Mouse (Mus musculus) kidney, embryonic 14.5 days (tissue): ENCODE measurements around the gene Phtf1. TPM values are rescaled to one million over a fixed set of nuclear protein-coding genes. Genes with fewer than 3 reads are reported as not detected.
A peak's percentile ranks its signal among the peaks of the same experiment; 100 is the strongest.

Source experiments
- ATAC-seq: fragments of 200-750 bp; cut with Nextera tagmentation; 2 replicates; pipeline ENCODE4 v1.8.0; 2017; ENCODE audit warnings: moderate number of reproducible peaks, mild to moderate bottlenecking, moderate TSS enrichment, moderate library complexity; ENCODE audit not compliant: low FRiP score, low TSS enrichment
- H3K27ac ChIP-seq: fragments of 300-500 bp; sonication (generic); 2 replicates; pipeline ENCODE4 v1.5.1; 2014; ENCODE audit warnings: low read depth, mild to moderate bottlenecking, low read length, moderate library complexity, mixed read lengths
- H3K27me3 ChIP-seq: fragments of 300-500 bp; sonication (generic); 2 replicates; pipeline ENCODE4 v1.6.1; 2014; ENCODE audit warnings: mild to moderate bottlenecking, low read length; ENCODE audit not compliant: control insufficient read depth, insufficient read depth
- H3K36me3 ChIP-seq: fragments of 300-500 bp; sonication (generic); 2 replicates; pipeline ENCODE4 v1.6.1; 2014; ENCODE audit warnings: low read length, mixed read lengths; ENCODE audit not compliant: control insufficient read depth, insufficient read depth
- H3K4me1 ChIP-seq: fragments of 300-500 bp; sonication (generic); 2 replicates; pipeline ENCODE4 v1.6.1; 2014; ENCODE audit warnings: low read length, mixed read lengths; ENCODE audit not compliant: control insufficient read depth, insufficient read depth
- H3K4me2 ChIP-seq: fragments of 300-500 bp; sonication (generic); replicated peaks from 2 replicates; pipeline ENCODE4 v1.6.1; 2014; ENCODE audit warnings: low read depth, mild to moderate bottlenecking, low read length
- H3K4me3 ChIP-seq: fragments of 300-500 bp; sonication (generic); 2 replicates; pipeline ENCODE4 v1.5.1; 2014; ENCODE audit warnings: mild to moderate bottlenecking, low read length
- H3K9ac ChIP-seq: fragments of 300-500 bp; sonication (generic); 2 replicates; pipeline ENCODE4 v1.6.1; 2014; ENCODE audit warnings: low read depth, mild to moderate bottlenecking, low read length, moderate library complexity
- H3K9me3 ChIP-seq: fragments of 300-500 bp; sonication (generic); 2 replicates; pipeline ENCODE4 v1.6.1; 2016; ENCODE audit warnings: low read length; ENCODE audit not compliant: control insufficient read depth
- WGBS: fragments of 180-500 bp; shearing (Covaris S2); extraction: QIAGEN DNeasy Blood & Tissue Kit; methylation state at CpG from one replicate; pipeline ENCODE4 v1.1.7; 2014; 5-methylcytosine and 5-hydroxymethylcytosine counted together
- polyA plus RNA-seq: library from polyadenylated mRNA; unstranded; fragments of >200 nt; fragmentation: Nextera tagmentation; extraction: Ambion mirVana; gene quantifications from 2 replicates; pipeline ENCODE4 v1.2.1, GENCODE M21; 2014

Phtf1 gene
- polyA plus RNA-seq, 1 experiment from 2014 or later, result 37.6 TPM

- under 1% methylated on average over 24 of the region's 24 CpGs for WGBS
- ATAC-seq, result peak; percentile 84
- Histone ChIP-seq H3K4me2 (peak overlapping the region; percentile 49), H3K27me3 (no peaks in the 10 kb centered on the region), H3K9ac (peak overlapping the region; percentile 74), H3K4me3 (peak overlapping the region; percentile 71), H3K4me1 (0 out of 2 replicates have a peak, but pooled peaks cover 5% of the 10 kb centered on the region), H3K9me3 (no peaks in the 10 kb centered on the region), H3K27ac (peak overlapping the region; percentile 87), H3K36me3 (peaks cover 21% of the 10 kb centered on the region)
Observed at GRCm38 (mm10) chr3:103968701-103969100, 791 bp downstream of the Phtf1 start.

- Histone ChIP-seq H3K27me3 (no peaks in the 10 kb centered on the region), H3K27ac (no peak overlapping the region), H3K4me1 (0 out of 2 replicates have a peak, but pooled peaks cover 5% of the 10 kb centered on the region), H3K4me2 (no peak overlapping the region), H3K9me3 (no peaks in the 10 kb centered on the region), H3K4me3 (no peak overlapping the region), H3K9ac (no peak overlapping the region), H3K36me3 (peaks cover 15% of the 10 kb centered on the region)
- no peak for ATAC-seq
- WGBS, result 98% methylated on average over 2 of the region's 2 CpGs
Observed at GRCm38 (mm10) chr3:103971157-103971556, 3.2 kb downstream of the Phtf1 start.

- ATAC-seq, result no peak
- no peak overlapping the region for H3K4me2 ChIP-seq
- no peaks in the 10 kb centered on the region for H3K9me3 ChIP-seq
- H3K27me3 ChIP-seq, result no peaks in the 10 kb centered on the region
- WGBS, result 90% methylated on average over 4 of the region's 4 CpGs
- H3K4me1 ChIP-seq, result no peaks in the 10 kb centered on the region
- H3K27ac ChIP-seq, result no peak overlapping the region
- no peak overlapping the region for H3K4me3 ChIP-seq
- peaks cover 37% of the 10 kb centered on the region for H3K36me3 ChIP-seq
- H3K9ac ChIP-seq, result no peak overlapping the region
Observed at GRCm38 (mm10) chr3:103984556-103984955, 16.6 kb downstream of the Phtf1 start.

DNA sequence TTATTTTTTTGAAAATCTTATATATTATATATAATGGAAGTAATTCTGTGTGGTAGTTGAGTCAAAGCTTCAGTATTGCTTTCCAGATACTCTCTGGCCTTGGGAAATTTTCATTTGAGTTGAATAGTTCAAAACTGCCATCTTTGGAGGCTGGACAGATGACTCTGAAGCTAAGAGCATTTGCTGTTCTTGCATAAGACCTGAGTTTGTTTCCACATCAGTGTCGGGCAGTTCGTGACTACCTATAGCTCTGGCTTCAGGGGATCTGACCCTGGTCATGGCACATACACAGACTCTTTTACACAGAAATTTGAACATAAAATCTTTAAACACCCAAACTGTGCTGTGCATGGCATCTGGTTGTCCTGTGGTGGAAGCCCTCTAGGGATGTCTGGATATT, 17.3 kb downstream of the Phtf1 start:
- Histone ChIP-seq H3K9ac (no peak overlapping the region), H3K9me3 (no peaks in the 10 kb centered on the region), H3K27me3 (no peaks in the 10 kb centered on the region), H3K4me1 (no peaks in the 10 kb centered on the region), H3K4me2 (no peak overlapping the region), H3K27ac (no peak overlapping the region), H3K36me3 (peaks cover 43% of the 10 kb centered on the region), H3K4me3 (no peak overlapping the region)
- WGBS, result 96% methylated on average over 2 of the region's 2 CpGs
- ATAC-seq, result no peak

- H3K4me1 ChIP-seq, result no peaks in the 10 kb centered on the region
- H3K9ac ChIP-seq, result no peak overlapping the region
- 62% methylated on average over 5 of the region's 5 CpGs for WGBS
- no peaks in the 10 kb centered on the region for H3K27me3 ChIP-seq
- H3K4me2 ChIP-seq, result no peak overlapping the region
- no peaks in the 10 kb centered on the region for H3K9me3 ChIP-seq
- H3K36me3 ChIP-seq, result peaks cover 59% of the 10 kb centered on the region
- ATAC-seq, result no peak
- H3K27ac ChIP-seq, result no peak overlapping the region
- H3K4me3 ChIP-seq, result no peak overlapping the region
Observed at GRCm38 (mm10) chr3:103987831-103988432, 20.0 kb downstream of the Phtf1 start.

GRCm38 (mm10) chr3:103989352-103989751, 21.4 kb downstream of the Phtf1 start:
- Histone ChIP-seq H3K27ac (no peak overlapping the region), H3K9me3 (no peaks in the 10 kb centered on the region), H3K4me1 (no peaks in the 10 kb centered on the region), H3K4me2 (no peak overlapping the region), H3K36me3 (peaks cover 54% of the 10 kb centered on the region), H3K27me3 (no peaks in the 10 kb centered on the region), H3K4me3 (no peak overlapping the region), H3K9ac (no peak overlapping the region)
- ATAC-seq, result no peak
- 91% methylated on average over 4 of the region's 4 CpGs for WGBS

DNA sequence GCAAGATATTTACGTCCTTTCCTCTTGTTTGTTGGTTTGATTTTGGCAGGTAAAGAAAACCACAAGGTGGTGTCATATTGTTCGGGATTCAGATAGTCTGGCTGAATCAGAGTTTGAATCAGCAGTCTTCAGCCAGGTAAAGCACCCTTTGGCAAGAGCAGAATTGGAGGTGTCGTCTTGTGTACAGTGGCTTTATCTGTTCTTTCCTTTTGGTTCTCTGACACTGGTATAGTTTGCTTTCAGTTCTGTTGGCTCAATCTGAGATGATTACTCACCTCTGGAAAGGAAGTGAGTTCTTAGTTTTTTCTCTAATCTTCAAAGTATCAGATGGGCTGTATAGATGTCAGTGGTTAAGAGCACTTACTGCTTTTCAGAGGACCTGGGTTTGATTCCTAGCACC, 23.4 kb downstream of the Phtf1 start:
- ATAC-seq, result no peak
- Histone ChIP-seq H3K4me3 (no peak overlapping the region), H3K4me1 (no peaks in the 10 kb centered on the region), H3K9ac (no peak overlapping the region), H3K9me3 (no peaks in the 10 kb centered on the region), H3K27me3 (no peaks in the 10 kb centered on the region), H3K4me2 (no peak overlapping the region), H3K36me3 (peaks cover 49% of the 10 kb centered on the region), H3K27ac (no peak overlapping the region)
- WGBS, result 93% methylated on average over 3 of the region's 3 CpGs

GRCm38 (mm10) chr3:103998724-103999123, 30.8 kb downstream of the Phtf1 start:
- H3K36me3 ChIP-seq, result peaks cover 35% of the 10 kb centered on the region; the same call in 1 of the 2 replicates

GRCm38 (mm10) chr3:104006896-104007466, 39.1 kb downstream of the Phtf1 start:
- WGBS, result 93% methylated on average over 8 of the region's 8 CpGs
- no peaks in the 10 kb centered on the region for H3K4me1 ChIP-seq
- no peak overlapping the region for H3K4me3 ChIP-seq
- H3K36me3 ChIP-seq, result peaks cover 48% of the 10 kb centered on the region
- H3K9ac ChIP-seq, result no peak overlapping the region
- no peak overlapping the region for H3K4me2 ChIP-seq
- no peak for ATAC-seq
- H3K27me3 ChIP-seq, result no peaks in the 10 kb centered on the region
- H3K27ac ChIP-seq, result no peak overlapping the region
- H3K9me3 ChIP-seq, result no peaks in the 10 kb centered on the region

More at GRCm38 (mm10) chr3:103998724-103999123, 30.8 kb downstream of the Phtf1 start:
- Histone ChIP-seq H3K4me1 (no peaks in the 10 kb centered on the region), H3K4me2 (no peak overlapping the region), H3K9ac (no peak overlapping the region), H3K9me3 (no peaks in the 10 kb centered on the region), H3K27me3 (no peaks in the 10 kb centered on the region), H3K4me3 (no peak overlapping the region), H3K27ac (no peak overlapping the region)
- 92% methylated on average over 4 of the region's 4 CpGs for WGBS
- ATAC-seq, result no peak
